Mouse (Mus musculus) lung, adult 18-20 months (tissue): ENCODE data around the gene 4930524B15Rik.
A peak's percentile ranks its signal among the peaks of the same experiment; 100 is the strongest.
"Not testable (repeated sequence)": the region's sequence is repeated elsewhere in the genome, so short reads cannot be mapped to it uniquely, and the experiment has no call there.

Source experiments
- DNase-seq, 2 experiments: peaks; one replicate each; pipeline ENCODE4 v3.0.0; 2022; ENCODE audit warnings: mixed read lengths in 2 of 2

4930524B15Rik gene

GRCm38 (mm10) chr11:31965256-31966134 is at the start of gene 4930524B15Rik:
TSS of gene 4930524B15Rik (plus strand) at chr11:31965592.
- no peak for DNase-seq

- DNase-seq, result no peak
These were observed 47.6 kb upstream of the 4930524B15Rik start for GRCm38 (mm10) chr11:31917769-31918168.

GRCm38 (mm10) chr11:31930051-31930450 is 35.3 kb upstream of the 4930524B15Rik start:
- DNase-seq, result no peak

- DNase-seq, result no peak
These were observed 29.7 kb upstream of the 4930524B15Rik start for GRCm38 (mm10) chr11:31935652-31936051.

- no peak for DNase-seq
These were observed 28.4 kb upstream of the 4930524B15Rik start for GRCm38 (mm10) chr11:31936910-31937525.

GRCm38 (mm10) chr11:31940898-31941639 is 24.3 kb upstream of the 4930524B15Rik start:
- DNase-seq, result no peak

- DNase-seq, result no peak
These were observed 23.5 kb upstream of the 4930524B15Rik start for GRCm38 (mm10) chr11:31941640-31942638.

GRCm38 (mm10) chr11:31945471-31945870 is 19.9 kb upstream of the 4930524B15Rik start:
- DNase-seq, result no peak

GRCm38 (mm10) chr11:31948462-31949330 is 16.7 kb upstream of the 4930524B15Rik start:
- DNase-seq, result no peak

GRCm38 (mm10) chr11:31949331-31949785 is 16.0 kb upstream of the 4930524B15Rik start:
- peak; percentile 32 to 60 for DNase-seq

GRCm38 (mm10) chr11:31960071-31960470 is 5.3 kb upstream of the 4930524B15Rik start:
- no peak for DNase-seq

- DNase-seq, result no peak
These were observed 1.4 kb upstream of the 4930524B15Rik start for GRCm38 (mm10) chr11:31963993-31964392.

GRCm38 (mm10) chr11:31974132-31974531 is 8.7 kb downstream of the 4930524B15Rik start:
- DNase-seq, result no peak

- DNase-seq, result no peak
These were observed 9.4 kb downstream of the 4930524B15Rik start for GRCm38 (mm10) chr11:31974826-31975225.

GRCm38 (mm10) chr11:31975678-31976077 is 10.3 kb downstream of the 4930524B15Rik start:
- no peak for DNase-seq

- no peak for DNase-seq
These were observed 10.7 kb downstream of the 4930524B15Rik start for GRCm38 (mm10) chr11:31976137-31976536.

- DNase-seq, result not testable (repeated sequence)
These were observed 14.7 kb downstream of the 4930524B15Rik start for GRCm38 (mm10) chr11:31980089-31980488.

- DNase-seq, result no peak
These were observed 16.4 kb downstream of the 4930524B15Rik start for GRCm38 (mm10) chr11:31981830-31982229.

GRCm38 (mm10) chr11:31982247-31982943 is 17.0 kb downstream of the 4930524B15Rik start:
- DNase-seq, result not testable (repeated sequence)

GRCm38 (mm10) chr11:31983249-31983648 is 17.9 kb downstream of the 4930524B15Rik start:
- no peak for DNase-seq
